Comparison of ENCODE assay signal across 17 mouse cellular contexts in the genomic region with DNA sequence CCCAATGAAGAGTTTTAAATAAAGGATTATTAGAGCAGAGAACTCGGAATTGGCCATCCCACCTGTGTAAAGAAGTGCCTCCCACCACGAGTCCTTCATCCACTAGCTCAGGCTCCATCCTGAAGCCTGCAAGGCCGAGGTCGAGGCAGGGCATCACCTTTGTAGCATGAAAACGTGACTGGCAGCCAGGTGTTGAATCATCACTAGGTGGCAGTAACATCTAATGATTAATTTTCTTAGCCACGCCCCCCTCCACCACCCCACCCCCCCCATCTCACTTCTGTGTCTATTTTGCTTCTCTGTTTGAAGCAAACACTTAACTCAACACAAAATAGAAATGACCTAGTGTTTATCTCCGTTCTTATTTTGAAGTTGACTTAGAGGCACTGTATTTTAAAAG.
DNase-seq lines count a peak whose midpoint lies in the region; ATAC-seq and TF ChIP-seq lines count a peak whose summit lies in the region.
"Had no signal": no experiment of that assay in that cellular context is flagged by ENCODE, and none has a peak within 500 bp of the region (broad histone marks: within the 10 kb centered on the region; RNA-seq: fewer than 3 reads in every experiment).

No protein-coding gene starts in this region.

- DNase-seq in heart, adult 11 months, result peak; percentile 78
- no peak for DNase-seq in heart, postnatal 36 days
- DNase-seq in liver, adult 2 months (ENCODE audit: extremely low read depth, low read depth, low spot score), result peak; percentile 39
- DNase-seq in liver (no peak), CH12.LX (ENCODE audit: extremely low read depth) (peak; percentile 58)
- DNase-seq in kidney, postnatal 14 days, result peak; percentile 5
- DNase-seq in right cerebral cortex, adult 18-20 months, result no peak
- DNase-seq: adrenal gland, adult 2 months; cerebellum, adult 9-11 months; gastrocnemius, postnatal 36 days; thymus, adult 2 months had no signal

- no peaks in the 10 kb centered on the region for H3K9me3 ChIP-seq in CH12.LX (replicated peaks; ENCODE audit: low read length)
- no peaks in the 10 kb centered on the region for H3K9me3 ChIP-seq in midbrain, embryonic 16.5 days (replicated peaks; ENCODE audit: control insufficient read depth, low read length, poor library complexity, severe bottlenecking)
- H3K9me3 ChIP-seq: embryonic facial prominence, embryonic 12.5 days; heart, embryonic 15.5 days; hindbrain, embryonic 12.5 days; limb, embryonic 13.5 days had no signal

- H3K27me3 ChIP-seq in liver, adult 2 months (ENCODE audit: control insufficient read depth, insufficient read depth, low read length), result no peaks in the 10 kb centered on the region
- peaks cover 1% of the 10 kb centered on the region for H3K27me3 ChIP-seq in CH12.LX (replicated peaks)
- no peaks in the 10 kb centered on the region for H3K27me3 ChIP-seq in midbrain, embryonic 16.5 days (ENCODE audit: control insufficient read depth, insufficient read depth, low read depth, low read length)
- H3K27me3 ChIP-seq: embryonic facial prominence, embryonic 12.5 days; heart, embryonic 15.5 days; hindbrain, embryonic 12.5 days; limb, embryonic 13.5 days had no signal

- TF ChIP-seq RAD21 in CH12.LX (IDR thresholded peaks at IDR 0.05; ENCODE audit: low read depth, low read length), result peak; percentile 56

- peak; percentile 26; the same call in 1 of the 2 replicates for TF ChIP-seq CTCF in liver, adult 2 months (IDR thresholded peaks at IDR 0.05; ENCODE audit: low read depth, low read length)
- TF ChIP-seq CTCF in CH12.LX (conservative IDR thresholded peaks at IDR 0.05 in 1 of 2, IDR thresholded peaks at IDR 0.05 in 1 of 2; ENCODE audit: low read depth in 2 of 2, low read length in 2 of 2), result peak in 1 of 2 experiments; percentile 66; a peak in 2 of 4 replicates

- H3K9ac ChIP-seq in liver, adult 2 months (ENCODE audit: low read depth, low read length), result no peak overlapping the region
- H3K9ac ChIP-seq in CH12.LX (ENCODE audit: insufficient read depth, low read depth), result no peak overlapping the region; the same call in 1 of the 2 replicates
- no peak overlapping the region for H3K9ac ChIP-seq in midbrain, embryonic 16.5 days (ENCODE audit: low read depth, low read length)
- H3K9ac ChIP-seq: embryonic facial prominence, embryonic 12.5 days; heart, embryonic 15.5 days; hindbrain, embryonic 12.5 days; limb, embryonic 13.5 days had no signal

- in situ Hi-C loops in CH12.LX (cut with MboI; ENCODE audit: low pct_ligation_motif_present, low pct_unique_long_range_greater_than_20kb, low sequenced_read_pairs), result no loop called here

- dilution Hi-C loops in CH12.LX (cut with MboI; ENCODE audit: extremely low pct_ligation_motif_present, extremely low pct_unique_long_range_greater_than_20kb, low sequenced_read_pairs), result no loop called here

- intact Hi-C loops in heart, postnatal 36 days (cut with DNase I), result loop anchor here (1.0 kb wide), 1 partner anchor 233 kb away; no protein-coding TSS in a partner anchor

- TF ChIP-seq EP300 in CH12.LX (IDR thresholded peaks at IDR 0.05; ENCODE audit: low read length), result no peak

- TF ChIP-seq POLR2A in liver, adult 2 months (IDR thresholded peaks at IDR 0.05; ENCODE audit: extremely low read depth, insufficient read depth, low read length), result no peak
- TF ChIP-seq POLR2A in CH12.LX (IDR thresholded peaks at IDR 0.05; ENCODE audit: low read depth, low read length), result no peak

- 15% methylated on average over 7 of the region's 7 CpGs for WGBS in liver, adult 2 months
- 41% methylated on average over 7 of the region's 7 CpGs for WGBS in midbrain, embryonic 16.5 days

- H3K4me3 ChIP-seq in liver, adult 2 months (ENCODE audit: insufficient read depth, low read depth, low read length), result no peak overlapping the region
- H3K4me3 ChIP-seq in CH12.LX (replicated peaks in 1 of 3; ENCODE audit: low read depth in 2 of 3, low read length in 2 of 3, poor library complexity in 1 of 3), result no peak overlapping the region
- H3K4me3 ChIP-seq in midbrain, embryonic 16.5 days (ENCODE audit: low read depth, low read length), result no peak overlapping the region
- H3K4me3 ChIP-seq: embryonic facial prominence, embryonic 12.5 days; heart, embryonic 15.5 days; hindbrain, embryonic 12.5 days; left cerebral cortex, adult 2 months; limb, embryonic 13.5 days had no signal

- no peaks in the 10 kb centered on the region for H3K4me1 ChIP-seq in liver, adult 2 months (ENCODE audit: control insufficient read depth, insufficient read depth, low read length)
- H3K4me1 ChIP-seq in CH12.LX (ENCODE audit: control insufficient read depth in 1 of 2, insufficient read depth in 2 of 2), result peaks cover 0 to 27% of the 10 kb centered on the region in 2 experiments; a peak in 2 of 4 replicates
- H3K4me1 ChIP-seq in midbrain, embryonic 16.5 days (ENCODE audit: control insufficient read depth, insufficient read depth, low read length), result peaks cover 5% of the 10 kb centered on the region
- H3K4me1 ChIP-seq: embryonic facial prominence, embryonic 12.5 days; heart, embryonic 15.5 days; hindbrain, embryonic 12.5 days; limb, embryonic 13.5 days had no signal

- H3K79me2 ChIP-seq in liver, adult 2 months (ENCODE audit: control insufficient read depth, insufficient read depth, low read length), result no peaks in the 10 kb centered on the region
- H3K79me2 ChIP-seq in CH12.LX (replicated peaks; ENCODE audit: control insufficient read depth, extremely low read depth, insufficient read depth, poor library complexity, severe bottlenecking), result no peaks in the 10 kb centered on the region

- ATAC-seq in midbrain, embryonic 16.5 days, result no peak

- H3K4me2 ChIP-seq in CH12.LX (ENCODE audit: insufficient read depth, low read depth, poor library complexity, severe bottlenecking), result peak overlapping the region; percentile 48; the same call in 1 of the 2 replicates
- H3K4me2 ChIP-seq in midbrain, embryonic 16.5 days (ENCODE audit: low read length), result no peak overlapping the region
- H3K4me2 ChIP-seq: embryonic facial prominence, embryonic 12.5 days; heart, embryonic 15.5 days; hindbrain, embryonic 12.5 days; limb, embryonic 13.5 days had no signal

- H3K27ac ChIP-seq in liver, adult 2 months (replicated peaks; ENCODE audit: insufficient read depth, low read depth, low read length), result no peak overlapping the region
- no peak overlapping the region for H3K27ac ChIP-seq in CH12.LX (ENCODE audit: insufficient read depth, low read depth)
- H3K27ac ChIP-seq in midbrain, embryonic 16.5 days (ENCODE audit: low read length), result no peak overlapping the region
- H3K27ac ChIP-seq: embryonic facial prominence, embryonic 12.5 days; heart, embryonic 15.5 days; hindbrain, embryonic 12.5 days; left cerebral cortex, adult 2 months; limb, embryonic 13.5 days had no signal

- H3K36me3 ChIP-seq in liver, adult 2 months (ENCODE audit: control insufficient read depth, insufficient read depth, low read length), result no peaks in the 10 kb centered on the region
- H3K36me3 ChIP-seq in CH12.LX (replicated peaks in 1 of 2; ENCODE audit: control insufficient read depth in 1 of 2, insufficient read depth in 1 of 2, low read length in 1 of 2), result no peaks in the 10 kb centered on the region
- no peaks in the 10 kb centered on the region for H3K36me3 ChIP-seq in midbrain, embryonic 16.5 days (ENCODE audit: control insufficient read depth, insufficient read depth, low read length)
- H3K36me3 ChIP-seq: embryonic facial prominence, embryonic 12.5 days; heart, embryonic 15.5 days; hindbrain, embryonic 12.5 days; limb, embryonic 13.5 days had no signal

TF ChIP-seq in CH12.LX, 34 proteins besides CTCF, POLR2A, EP300 and RAD21:
- TF ChIP-seq NRF1 (IDR thresholded peaks at IDR 0.05; ENCODE audit: low read depth, low read length) (no peak), ZC3H11A (IDR thresholded peaks at IDR 0.05; ENCODE audit: low read depth, low read length) (no peak), MYC (IDR thresholded peaks at IDR 0.05; ENCODE audit: low read depth, low read length) (no peak), UBTF (IDR thresholded peaks at IDR 0.05; ENCODE audit: low read depth, low read length) (no peak), ZMIZ1 (IDR thresholded peaks at IDR 0.05; ENCODE audit: low read depth, low read length) (no peak), SMC3 (IDR thresholded peaks at IDR 0.05; ENCODE audit: low read depth, low read length) (peak; percentile 46), BHLHE40 (IDR thresholded peaks at IDR 0.05; ENCODE audit: low read depth, low read length) (peak; percentile 88), PAX5 (IDR thresholded peaks at IDR 0.05; ENCODE audit: low read length) (no peak), ZKSCAN1 (IDR thresholded peaks at IDR 0.05; ENCODE audit: borderline replicate concordance, low read depth, low read length) (no peak)

Comparison
In these comparisons a context has a peak if more than half of its experiments do, and no peak if none do; other contexts are left out.
1. DNase-seq: peak in heart, adult 11 months (single experiment), liver, adult 2 months (single experiment), CH12.LX (single experiment) and kidney, postnatal 14 days (single experiment); none in heart, postnatal 36 days (0 of 2), liver (single experiment) and right cerebral cortex, adult 18-20 months (single experiment).